Mouse (Mus musculus) sigmoid colon, adult 10 weeks (tissue): ENCODE data around the gene Olfr1106. TPM values are rescaled to one million over a fixed set of nuclear protein-coding genes. Genes with fewer than 3 reads are reported as not detected.

Source experiments
- polyA plus RNA-seq: library from polyadenylated mRNA; stranded (reverse); fragments of 350-450 nt; fragmentation: Illumina TruSeq; extraction: RNeasy Lipid Tissue Mini Kit (QIAGEN cat#74804); gene quantifications from one replicate; pipeline ENCODE4 v1.2.3, GENCODE M21; 2014; ENCODE audit warnings: low read depth, low replicate concordance

Olfr1106 gene
- not detected for polyA plus RNA-seq

DNA sequence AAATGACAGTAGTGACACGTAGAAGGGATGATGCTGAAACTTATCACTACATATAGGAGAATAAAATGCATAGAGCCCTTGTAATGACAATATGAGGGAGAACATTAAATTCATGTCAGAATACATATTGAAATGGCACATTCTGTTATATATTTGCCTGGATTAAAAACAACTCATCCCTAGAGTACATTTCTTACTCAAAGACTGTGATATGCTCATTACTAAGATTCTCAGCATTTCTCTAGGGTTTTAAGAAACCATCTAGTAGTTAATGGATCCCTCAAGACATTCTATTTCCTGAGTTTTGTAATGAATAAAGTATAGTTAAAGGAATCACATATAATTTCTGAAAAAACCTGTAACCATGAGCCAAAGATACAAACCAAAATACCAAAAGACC is at the start of gene Olfr1106:
Gene Olfr1106 (minus strand): TSS at position 101 of the 400 bp plus-strand sequence.

GRCm38 (mm10) chr2:87095908-87096307 is 43.8 kb upstream of the Olfr1106 start, which contains the start of gene Olfr1109:
Olfr1109 (minus strand) TSS chr2:87096008.

DNA sequence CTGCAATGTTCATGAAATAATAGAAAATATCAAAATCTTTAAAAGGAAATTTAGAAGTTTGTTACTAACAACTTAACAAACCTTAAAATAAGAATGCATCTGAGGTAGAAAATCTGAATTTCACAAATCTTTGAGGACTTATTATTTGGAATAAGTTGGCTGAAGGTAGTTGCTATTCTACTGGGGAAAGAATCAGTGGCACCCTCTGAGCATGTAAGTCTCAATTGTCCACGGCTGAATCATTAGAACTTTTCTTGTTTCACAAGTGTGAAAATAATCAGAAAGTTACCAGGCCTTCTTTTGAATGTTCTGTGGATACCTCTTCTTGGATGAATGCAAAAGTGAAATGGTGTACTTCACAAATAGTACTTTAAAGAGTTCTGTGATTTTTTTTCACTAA is 23.6 kb upstream of the Olfr1106 start, which contains the start of gene Olfr1107:
Gene Olfr1107 (minus strand): TSS at position 101 of the 400 bp plus-strand sequence.

DNA sequence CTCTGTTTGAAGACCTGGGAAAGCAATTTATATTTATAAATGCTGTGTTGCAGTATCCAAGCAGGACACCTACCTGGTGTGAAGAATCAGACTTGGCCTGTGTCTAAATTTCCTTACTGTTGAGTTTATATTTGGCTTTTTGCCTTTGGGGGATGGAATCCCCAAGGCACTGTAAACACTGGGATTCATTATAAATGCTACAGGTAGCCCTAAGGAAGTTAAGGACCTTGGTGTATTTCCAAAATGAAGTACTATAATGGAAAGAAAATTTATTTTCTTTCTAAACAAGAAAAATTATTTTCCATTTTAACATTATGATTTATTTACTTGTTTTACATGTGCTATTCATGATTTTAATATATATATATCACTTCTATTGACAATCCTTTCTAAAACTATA is 15.6 kb downstream of the Olfr1106 start, which contains the start of gene Olfr1105:
Gene Olfr1105 (minus strand): TSS at position 101 of the 400 bp plus-strand sequence.

DNA sequence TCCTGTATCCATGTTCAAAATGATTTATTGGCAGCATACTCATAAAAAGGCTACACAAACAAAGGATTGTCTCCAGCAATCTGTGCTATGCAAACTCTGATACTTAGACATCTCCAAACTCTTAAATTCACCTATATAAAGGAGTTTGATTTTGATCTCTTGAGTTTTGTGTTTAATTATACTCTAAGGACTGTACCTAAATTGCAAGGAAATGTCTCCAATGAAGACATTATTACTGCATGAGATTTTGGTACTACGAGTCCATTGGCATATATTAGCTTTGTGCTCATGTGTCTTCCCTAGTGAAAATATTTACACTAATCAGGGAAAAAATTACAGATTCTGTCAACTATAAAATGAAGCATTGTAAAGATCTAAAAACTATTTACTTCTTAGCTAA is 25.1 kb downstream of the Olfr1106 start, which contains the start of gene Olfr1104:
Gene Olfr1104 (minus strand): TSS at position 101 of the 400 bp plus-strand sequence.

GRCm38 (mm10) chr2:86998098-86998497 is 54.0 kb downstream of the Olfr1106 start, which contains the start of gene Olfr1102:
Olfr1102 (plus strand) TSS chr2:86998398.

Other genes starting within 250 kb of the Olfr1106 start
- gene Olfr141, start 242.3 kb downstream of the Olfr1106 start, polyA plus RNA-seq, result not detected
- gene Olfr1094, start 227.6 kb downstream of the Olfr1106 start, polyA plus RNA-seq, result not detected
- gene Olfr1095, start 200.6 kb downstream of the Olfr1106 start, polyA plus RNA-seq, result not detected
- gene Gm13723, start 177.5 kb downstream of the Olfr1106 start, polyA plus RNA-seq, result not detected
- gene Olfr1097, start 160.1 kb downstream of the Olfr1106 start, polyA plus RNA-seq, result not detected
- gene Olfr1098, start 127.7 kb downstream of the Olfr1106 start, polyA plus RNA-seq, result not detected
- gene Olfr1099, start 91.6 kb downstream of the Olfr1106 start, polyA plus RNA-seq, result not detected
- not detected for gene Olfr1100, start 72.3 kb downstream of the Olfr1106 start, polyA plus RNA-seq
- not detected for gene Olfr1101, start 61.1 kb downstream of the Olfr1106 start, polyA plus RNA-seq
- gene Olfr1102, start 53.9 kb downstream of the Olfr1106 start, polyA plus RNA-seq, result not detected
- gene Olfr1104, start 25.2 kb downstream of the Olfr1106 start, polyA plus RNA-seq, result not detected
- gene Olfr1105, start 15.7 kb downstream of the Olfr1106 start, polyA plus RNA-seq, result not detected
- gene Olfr1107, start 23.5 kb upstream of the Olfr1106 start, polyA plus RNA-seq, result not detected
- not detected for gene Olfr1109, start 43.7 kb upstream of the Olfr1106 start, polyA plus RNA-seq
- not detected for gene Olfr259, start 62.3 kb upstream of the Olfr1106 start, polyA plus RNA-seq
- not detected for gene Olfr1110, start 88.0 kb upstream of the Olfr1106 start, polyA plus RNA-seq
- gene Olfr1111, start 100.4 kb upstream of the Olfr1106 start, polyA plus RNA-seq, result not detected
- not detected for gene Olfr1112, start 135.5 kb upstream of the Olfr1106 start, polyA plus RNA-seq
- not detected for gene Olfr1113, start 156.7 kb upstream of the Olfr1106 start, polyA plus RNA-seq
- gene Olfr1115, start 195.7 kb upstream of the Olfr1106 start, polyA plus RNA-seq, result not detected
- not detected for gene Olfr1116, start 215.3 kb upstream of the Olfr1106 start, polyA plus RNA-seq